Mouse (Mus musculus): ENCODE results near the gene Usp17ld.
"Not testable (repeated sequence)": the region's sequence is repeated elsewhere in the genome, so short reads cannot be mapped to it uniquely, and the experiment has no call there.

Gene Usp17ld

DNA sequence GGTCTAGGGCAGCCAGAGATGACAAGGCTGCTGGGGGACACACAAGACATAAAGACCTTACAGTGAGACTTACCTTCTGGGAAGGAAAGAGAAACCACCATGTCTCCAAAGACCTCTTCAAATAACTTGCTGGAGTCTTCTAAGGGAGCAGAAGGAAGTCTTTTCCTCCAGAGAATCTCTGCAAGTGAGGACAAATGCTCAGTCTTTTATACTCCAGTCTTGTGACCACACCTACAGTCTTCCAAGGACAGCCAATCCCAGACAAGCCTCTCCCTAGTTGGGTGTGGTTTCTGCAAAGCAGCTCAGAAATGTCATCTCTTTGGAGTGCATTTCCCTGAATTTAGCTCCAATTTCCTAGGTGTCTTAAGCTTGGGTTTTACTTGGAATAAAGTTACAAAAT, at the start of gene Usp17ld:
Gene Usp17ld (minus strand): TSS at position 101 of the 400 bp plus-strand sequence.
- not testable (repeated sequence) for DNase-seq (ENCODE audit: low spot score in 2 of 2)

- no peak for DNase-seq (ENCODE audit: low spot score in 2 of 2)
Measured at GRCm38 (mm10) chr7:103216696-103217095, 35.6 kb downstream of the Usp17ld start, which contains the start of gene Olfr594. Olfr594 (plus strand) TSS chr7:103216996.

- DNase-seq (ENCODE audit: low spot score in 2 of 2), result not testable (repeated sequence)
Measured at GRCm38 (mm10) chr7:103212050-103212449, 40.3 kb downstream of the Usp17ld start.

DNA sequence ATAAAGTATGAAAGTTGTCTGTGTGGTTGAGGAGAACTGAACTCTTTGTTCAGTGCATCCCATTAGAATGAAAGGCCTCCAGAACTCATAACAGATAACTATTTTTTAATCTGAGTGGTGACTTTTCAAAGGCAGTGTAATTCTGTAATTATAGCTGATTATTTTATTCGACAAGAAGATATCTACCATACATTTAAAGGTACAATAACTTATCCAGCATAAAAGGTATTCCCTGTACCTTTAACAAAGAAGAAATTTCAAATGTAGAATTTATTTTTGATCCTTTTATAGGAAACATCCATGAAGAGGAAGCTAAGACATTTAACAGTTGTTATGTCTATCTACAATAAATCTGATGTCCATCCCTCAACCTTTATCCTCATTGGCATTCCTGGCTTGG, 40.7 kb downstream of the Usp17ld start, which contains the start of gene Olfr593:
Gene Olfr593 (plus strand): TSS at position 301 of the 400 bp plus-strand sequence.
- no peak for DNase-seq (ENCODE audit: low spot score in 2 of 2)

Data from urinary bladder, adult 18-20 months (tissue).